Mouse (Mus musculus): Measurements from ENCODE around the gene S100a7a. TPM values are rescaled to one million over a fixed set of nuclear protein-coding genes. Genes with fewer than 3 reads are reported as not detected.
A peak's percentile ranks its signal among the peaks of the same experiment; 100 is the strongest.

S100a7a gene
- total and polyA plus RNA-seq, 3 experiments: not detected

- Histone ChIP-seq H3K27me3 (ENCODE audit: control insufficient read depth in 1 of 2, insufficient read depth in 2 of 2, low read length in 2 of 2) (0 out of 4 replicates have a peak, but pooled peaks cover 0 to under 1% of the 10 kb centered on the region in 2 experiments), H3K9ac (ENCODE audit: control insufficient read depth, low read depth, low read length, poor library complexity, severe bottlenecking) (no peak overlapping the region), H3K4me3 (ENCODE audit: control insufficient read depth in 1 of 2, insufficient read depth in 1 of 2, low read depth in 2 of 2, low read length in 2 of 2) (no peak overlapping the region), H3K4me1 (ENCODE audit: control insufficient read depth in 1 of 2, insufficient read depth in 2 of 2, low read length in 2 of 2) (peaks cover 0 to 19% of the 10 kb centered on the region in 2 experiments; a peak in 2 of 4 replicates), H3K9me3 (replicated peaks; ENCODE audit: insufficient read depth, low read length) (no peaks in the 10 kb centered on the region), H3K36me3 (ENCODE audit: control insufficient read depth in 1 of 2, insufficient read depth in 2 of 2, low read length in 2 of 2) (peaks cover 0 to 15% of the 10 kb centered on the region in 2 experiments; a peak in 2 of 4 replicates), H3K27ac (ENCODE audit: control insufficient read depth, low read depth, low read length) (no peak overlapping the region), H3K79me2 (ENCODE audit: control insufficient read depth, insufficient read depth, low read length, poor library complexity) (no peaks in the 10 kb centered on the region)
- peak; percentile 86 for DNase-seq (ENCODE audit: low read depth, low spot score)
- TF ChIP-seq ZMIZ1 (IDR thresholded peaks at IDR 0.05; ENCODE audit: low read depth, low read length) (no peak), NELFE (IDR thresholded peaks at IDR 0.05; ENCODE audit: low read depth, low read length) (no peak), HCFC1 (IDR thresholded peaks at IDR 0.05; ENCODE audit: low read depth, low read length) (0 out of 2 replicates have a peak, but pooled peaks have one; percentile 39), ZNF384 (IDR thresholded peaks at IDR 0.05; ENCODE audit: low read depth, low read length) (no peak), MYC (IDR thresholded peaks at IDR 0.05; ENCODE audit: low read depth, low read length) (no peak), ZKSCAN1 (IDR thresholded peaks at IDR 0.05; ENCODE audit: low read depth, low read length) (no peak), MAZ (IDR thresholded peaks at IDR 0.05; ENCODE audit: low read depth, low read length) (peak; percentile 76; the same call in 1 of the 2 replicates), MYB (IDR thresholded peaks at IDR 0.05; ENCODE audit: low read depth, low read length) (no peak), RAD21 (IDR thresholded peaks at IDR 0.05; ENCODE audit: low read depth, low read length) (peak; percentile 88), POLR2AphosphoS5 (IDR thresholded peaks at IDR 0.05; ENCODE audit: borderline replicate concordance, low read depth, low read length) (no peak), SMC3 (IDR thresholded peaks at IDR 0.05; ENCODE audit: low read depth, low read length) (peak; percentile 89), BHLHE40 (IDR thresholded peaks at IDR 0.05; ENCODE audit: borderline replicate concordance, low read depth, low read length) (no peak), ZC3H11A (IDR thresholded peaks at IDR 0.05; ENCODE audit: low read depth, low read length) (peak; percentile 82), ELF1 (IDR thresholded peaks at IDR 0.05; ENCODE audit: low read depth, low read length) (no peak), CTCF (IDR thresholded peaks at IDR 0.05 in 2 of 3, conservative IDR thresholded peaks at IDR 0.05 in 1 of 3; ENCODE audit: control insufficient read depth in 1 of 3, insufficient read depth in 1 of 3, low read depth in 2 of 3, low read length in 3 of 3, poor library complexity in 1 of 3, severe bottlenecking in 1 of 3) (peak; percentile 79 to 95 (median 93)), USF1 (IDR thresholded peaks at IDR 0.05; ENCODE audit: low read depth, low read length) (no peak), E2F4 (IDR thresholded peaks at IDR 0.05; ENCODE audit: borderline replicate concordance, low read depth, low read length) (no peak)
Observed at GRCm38 (mm10) chr3:90615415-90615814, 38.4 kb upstream of the S100a7a start.

GRCm38 (mm10) chr3:90615911-90616310 lies 37.9 kb upstream of the S100a7a start:
- no peak overlapping the region for H3K27ac ChIP-seq (ENCODE audit: control insufficient read depth, low read depth, low read length)
- DNase-seq (ENCODE audit: low read depth, low spot score): no peak
- peaks cover 0 to 2% of the 10 kb centered on the region in 2 experiments; a peak in 1 of 4 replicates for H3K27me3 ChIP-seq (ENCODE audit: control insufficient read depth in 1 of 2, insufficient read depth in 2 of 2, low read length in 2 of 2)
- no peak for TF ChIP-seq JUND (IDR thresholded peaks at IDR 0.05; ENCODE audit: low read depth, low read length)
- no peak for TF ChIP-seq SIN3A (IDR thresholded peaks at IDR 0.05; ENCODE audit: low read length)
- no peak for TF ChIP-seq MAFK (IDR thresholded peaks at IDR 0.05; ENCODE audit: borderline replicate concordance, low read depth, low read length)
- no peak for TF ChIP-seq MEF2A (IDR thresholded peaks at IDR 0.05; ENCODE audit: extremely low read depth, insufficient replicate concordance, low read depth, low read length, poor library complexity, severe bottlenecking)
- no peak for TF ChIP-seq E2F4 (IDR thresholded peaks at IDR 0.05; ENCODE audit: borderline replicate concordance, low read depth, low read length)
- no peak for TF ChIP-seq SMC3 (IDR thresholded peaks at IDR 0.05; ENCODE audit: low read depth, low read length)
- TF ChIP-seq RAD21 (IDR thresholded peaks at IDR 0.05; ENCODE audit: low read depth, low read length): no peak
- no peak for TF ChIP-seq KAT2A (conservative IDR thresholded peaks at IDR 0.05; ENCODE audit: low read depth, low read length)
- TF ChIP-seq GABPA (IDR thresholded peaks at IDR 0.05; ENCODE audit: low read depth, low read length): no peak
- TF ChIP-seq ELF1 (IDR thresholded peaks at IDR 0.05; ENCODE audit: low read depth, low read length): no peak
- no peak for TF ChIP-seq TBP (IDR thresholded peaks at IDR 0.05; ENCODE audit: low read depth, low read length)
- no peaks in the 10 kb centered on the region for H3K79me2 ChIP-seq (ENCODE audit: control insufficient read depth, insufficient read depth, low read length, poor library complexity)
- H3K4me1 ChIP-seq (ENCODE audit: control insufficient read depth in 1 of 2, insufficient read depth in 2 of 2, low read length in 2 of 2): peaks cover 0 to 19% of the 10 kb centered on the region in 2 experiments; a peak in 2 of 4 replicates
- no peak overlapping the region for H3K4me3 ChIP-seq (ENCODE audit: control insufficient read depth in 1 of 2, insufficient read depth in 1 of 2, low read depth in 2 of 2, low read length in 2 of 2)
- H3K9ac ChIP-seq (ENCODE audit: control insufficient read depth, low read depth, low read length, poor library complexity, severe bottlenecking): no peak overlapping the region
- no peaks in the 10 kb centered on the region for H3K9me3 ChIP-seq (replicated peaks; ENCODE audit: insufficient read depth, low read length)
- peaks cover 0 to 15% of the 10 kb centered on the region in 2 experiments; a peak in 2 of 4 replicates for H3K36me3 ChIP-seq (ENCODE audit: control insufficient read depth in 1 of 2, insufficient read depth in 2 of 2, low read length in 2 of 2)

All from MEL (cell line).